Mouse (Mus musculus) kidney, adult 18-20 months (tissue): ENCODE measurements around the gene Olfr558.

ENCODE experiments used
- DNase-seq: peaks from one replicate; pipeline ENCODE4 v3.0.0; 2021

The Olfr558 gene

DNA sequence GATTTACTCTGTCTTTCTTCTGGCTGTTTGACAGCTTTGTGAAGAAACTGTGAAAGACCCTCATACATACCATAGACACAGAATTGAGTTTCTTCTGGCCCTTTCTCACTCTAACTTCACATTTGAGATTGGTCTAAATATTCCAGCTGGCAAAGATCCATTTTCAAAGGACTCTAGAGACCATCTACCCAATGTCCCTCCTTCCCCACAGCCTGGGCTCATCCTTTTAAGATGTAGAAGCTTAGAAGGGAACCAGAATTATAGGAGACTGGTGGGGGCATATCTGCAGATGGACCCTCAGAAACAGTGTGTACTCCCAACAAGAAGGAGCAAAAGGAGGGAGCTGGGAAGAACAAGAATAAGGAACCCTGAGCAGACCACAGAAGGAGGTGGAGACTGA, at the start of gene Olfr558:
Olfr558 (plus strand) TSS at position 301 of the 400 bp plus-strand sequence.
- no peak for DNase-seq

DNA sequence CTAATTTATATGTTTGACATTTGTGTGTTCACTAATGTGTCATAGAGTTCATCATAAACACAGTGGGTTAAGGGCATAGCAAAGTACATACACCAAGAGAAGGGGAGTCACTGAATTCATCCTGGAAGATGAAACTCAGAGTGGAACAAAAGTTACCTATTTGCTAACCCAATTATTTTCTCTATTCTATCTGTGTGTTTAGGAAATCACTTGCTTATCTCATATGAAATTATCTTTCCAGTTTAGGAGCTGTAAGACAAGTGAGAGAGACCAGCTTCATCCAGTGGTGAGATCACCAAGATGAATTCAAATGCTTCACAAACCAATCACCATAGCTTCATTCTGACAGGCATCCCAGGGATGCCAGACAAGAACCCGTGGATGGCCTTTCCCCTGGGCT, 43.5 kb upstream of the Olfr558 start, which contains the start of gene Olfr555:
Olfr555 (plus strand) TSS at position 301 of the 400 bp plus-strand sequence.
- no peak for DNase-seq

DNA sequence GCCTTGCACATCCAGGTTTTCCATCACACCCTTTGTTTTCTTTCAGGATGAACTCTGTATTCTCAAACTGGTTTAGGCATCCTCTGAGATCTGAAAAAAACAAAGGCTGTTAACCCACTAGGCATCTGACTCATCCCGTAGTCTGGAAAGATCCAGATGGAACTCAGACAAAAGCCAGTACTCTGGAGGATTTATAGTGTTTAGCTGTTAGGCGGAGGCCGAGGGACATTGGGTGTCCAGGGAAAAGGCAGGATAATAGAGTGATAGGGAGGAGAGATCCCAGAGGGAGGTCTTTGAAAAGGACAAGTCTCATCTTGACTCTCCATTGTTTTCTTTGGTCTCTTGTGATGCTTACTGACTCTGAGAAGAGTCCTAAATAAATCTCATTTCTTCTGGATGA, 37.4 kb upstream of the Olfr558 start, which contains the start of gene Olfr556:
Olfr556 (plus strand) TSS at position 301 of the 400 bp plus-strand sequence.
- DNase-seq: no peak

DNA sequence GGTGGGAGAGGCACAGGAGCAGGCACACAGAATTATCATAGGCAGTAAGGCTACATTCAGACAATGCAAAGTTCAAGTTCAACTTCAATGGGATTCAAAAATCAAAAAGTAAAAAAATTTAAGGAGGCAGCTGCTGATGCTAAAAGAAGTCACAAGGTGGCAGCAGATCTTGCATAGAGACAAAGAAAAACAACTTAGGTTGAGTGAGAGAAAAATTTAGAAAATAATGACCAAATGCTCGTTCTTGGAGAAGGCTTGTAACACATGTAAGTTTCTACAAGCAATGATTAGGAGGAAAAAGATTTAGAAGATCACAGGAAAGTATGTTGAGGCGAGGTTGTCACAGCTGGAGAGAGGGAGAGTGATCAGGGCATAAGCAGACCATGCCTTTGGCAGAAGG, 36.6 kb upstream of the Olfr558 start:
- DNase-seq: no peak

DNA sequence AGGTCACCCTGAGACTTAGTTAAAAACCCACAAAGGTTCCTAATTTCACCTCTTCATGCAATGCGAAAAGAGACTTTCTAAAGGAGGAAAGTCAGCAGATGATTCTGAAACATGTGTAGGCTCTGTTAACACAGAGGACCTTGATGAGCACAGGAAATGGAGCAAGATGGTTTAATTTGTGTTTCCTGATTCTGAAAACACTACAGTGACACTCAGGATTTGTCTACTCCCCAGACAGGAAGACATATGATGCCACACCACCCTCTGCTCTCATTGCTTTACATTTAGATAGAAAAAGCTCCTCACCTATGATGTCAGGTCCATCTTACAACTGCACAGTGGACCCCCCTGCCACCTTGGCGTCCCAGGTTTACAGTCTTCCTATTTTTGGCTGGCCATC, 25.8 kb upstream of the Olfr558 start:
- DNase-seq: no peak

DNA sequence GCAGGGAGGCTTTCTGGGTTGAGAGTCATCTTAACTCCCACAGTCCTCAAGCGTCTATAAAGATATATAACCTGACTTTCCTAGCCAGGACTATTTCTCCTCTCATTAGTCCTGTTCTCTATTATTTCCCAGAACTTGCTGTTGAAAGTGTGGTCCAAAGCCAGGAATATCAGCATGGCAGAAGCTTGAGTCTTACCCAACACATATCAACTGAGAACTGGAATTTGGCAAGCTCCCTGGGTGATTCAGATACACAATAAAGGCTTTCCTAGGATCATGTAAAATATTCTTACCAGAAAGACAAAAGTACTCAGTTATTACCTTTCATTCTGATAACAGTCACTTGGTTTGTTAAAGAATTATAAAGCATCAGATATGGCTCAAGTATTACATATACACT, 20.1 kb upstream of the Olfr558 start:
- no peak for DNase-seq

DNA sequence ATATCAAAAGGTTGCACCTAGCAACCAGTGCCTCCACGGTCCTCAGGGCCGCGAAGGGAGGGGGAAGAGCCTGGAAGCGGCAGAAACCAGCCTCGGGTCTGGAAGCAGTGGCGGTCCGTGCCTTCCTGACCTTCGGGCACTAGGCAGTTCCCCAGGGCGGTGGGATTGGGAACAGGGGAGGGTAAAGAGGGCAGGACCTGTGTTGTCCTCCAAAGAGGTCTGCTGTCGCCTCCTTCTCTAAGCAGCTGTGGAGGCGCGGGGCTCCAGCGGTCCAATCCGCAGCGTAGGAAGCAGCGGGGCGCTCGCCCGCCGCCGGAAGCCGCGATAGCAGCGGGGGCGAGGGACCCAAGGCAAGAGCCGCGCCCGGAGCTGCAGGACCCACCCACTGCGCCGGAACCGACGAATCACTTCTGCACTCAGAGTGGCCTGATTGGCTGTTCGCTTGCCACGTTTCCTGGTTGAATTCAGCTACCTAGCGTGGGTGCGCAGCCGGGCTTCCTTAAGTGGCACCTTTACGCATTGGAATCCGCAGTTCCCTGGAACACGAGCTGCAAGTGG, 15.0 kb upstream of the Olfr558 start, which contains the start of gene Trim68:
Trim68 (minus strand) TSS at position 384 of the 558 bp plus-strand sequence.
- DNase-seq: peak; percentile 86

DNA sequence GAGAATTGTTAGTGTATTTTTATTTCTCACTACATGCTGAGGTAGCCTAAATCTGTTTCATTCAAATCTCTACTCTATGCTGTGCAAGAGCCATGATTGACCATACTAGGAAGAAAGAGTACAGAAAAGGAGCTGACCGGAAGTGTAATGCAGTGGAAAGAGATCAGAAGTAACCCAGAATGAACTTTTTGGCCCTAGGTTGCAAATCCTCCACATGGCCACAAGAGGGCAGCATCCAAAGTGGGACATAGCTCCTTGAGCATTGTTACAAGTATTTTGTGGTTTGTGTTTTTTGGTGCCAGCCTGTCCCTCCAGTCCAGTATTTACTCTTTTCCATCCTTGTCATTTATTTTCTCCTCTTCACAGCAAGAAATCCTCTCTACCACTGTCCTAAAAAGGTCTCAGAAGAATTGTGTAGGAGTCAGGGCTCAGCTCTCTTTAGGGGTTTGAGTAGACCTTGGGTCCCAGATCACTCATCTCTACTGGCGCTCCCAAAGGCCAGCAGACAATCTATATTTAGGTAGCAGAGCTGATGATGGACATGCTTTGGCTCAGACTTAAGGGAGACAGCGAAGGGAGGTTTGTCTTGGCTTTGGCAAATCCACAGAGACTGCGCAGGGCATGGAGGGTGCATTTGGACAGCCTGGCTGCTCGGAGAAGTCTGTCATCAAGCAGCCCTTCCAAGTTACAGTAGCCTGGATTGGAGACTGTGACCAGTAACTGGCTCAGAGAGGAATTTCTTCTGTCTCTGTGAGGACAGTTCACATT, 6.5 kb upstream of the Olfr558 start, which contains the start of gene Olfr557:
Olfr557 (plus strand) TSS at position 553 of the 768 bp plus-strand sequence.
- DNase-seq: no peak

DNA sequence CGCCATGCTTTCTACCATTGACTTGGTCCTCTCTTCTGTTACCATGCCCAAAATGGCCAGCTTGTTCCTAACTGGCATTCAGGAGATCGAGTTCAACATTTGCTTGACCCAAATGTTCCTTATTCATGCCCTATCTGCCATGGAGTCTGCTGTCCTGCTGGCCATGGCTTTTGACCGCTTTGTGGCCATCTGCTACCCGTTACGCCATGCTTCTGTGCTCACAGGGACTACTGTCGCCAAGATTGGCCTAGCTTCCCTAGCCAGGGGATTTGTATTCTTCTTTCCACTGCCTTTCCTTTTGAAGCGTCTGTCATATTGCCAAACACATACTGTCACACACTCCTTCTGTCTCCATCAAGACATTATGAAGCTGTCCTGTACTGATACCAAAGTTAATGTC, 3.6 kb upstream of the Olfr558 start:
- no peak for DNase-seq

DNA sequence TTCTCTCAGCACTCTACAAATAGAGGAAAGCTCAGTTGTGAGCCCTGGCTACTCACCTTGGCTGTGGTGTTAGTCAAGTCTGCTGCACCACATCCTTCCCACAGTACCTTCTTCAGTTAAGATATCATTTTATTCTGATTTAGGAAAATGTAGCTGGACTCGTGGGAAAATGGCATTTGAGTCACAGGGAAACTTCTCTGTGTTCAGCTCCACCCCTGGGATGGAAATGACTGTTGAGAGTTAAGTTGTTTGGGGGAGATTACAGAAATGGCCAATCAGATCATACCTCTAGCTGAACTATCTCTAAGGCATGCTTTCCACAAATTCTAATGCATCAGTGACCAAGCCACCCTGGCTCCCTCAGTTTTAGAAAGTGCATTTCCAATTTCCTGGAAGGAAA, 17.0 kb downstream of the Olfr558 start, which contains the start of gene Olfr33:
Olfr33 (minus strand) TSS at position 101 of the 400 bp plus-strand sequence.
- no peak for DNase-seq

DNA sequence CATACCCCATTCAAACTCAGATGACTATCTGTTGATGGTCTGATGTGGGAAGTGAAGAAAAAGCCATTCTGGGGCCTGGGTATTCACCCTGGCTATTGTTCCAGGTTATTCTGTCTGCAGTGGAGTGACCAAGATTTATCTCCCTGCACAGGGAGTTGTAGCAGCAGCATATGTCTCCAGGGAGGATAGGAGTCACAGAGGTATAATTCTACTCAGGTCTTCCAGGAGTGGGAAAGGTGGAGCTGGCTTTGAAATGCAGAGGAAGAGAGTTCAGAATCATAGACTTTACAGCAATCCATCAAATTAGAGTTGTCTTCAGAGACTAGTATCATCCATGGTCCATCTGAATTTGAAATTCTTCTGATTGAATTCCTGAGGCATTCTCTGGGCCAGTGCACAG, 25.4 kb downstream of the Olfr558 start, which contains the start of gene Olfr559:
Olfr559 (minus strand) TSS at position 101 of the 400 bp plus-strand sequence.
- DNase-seq: no peak

DNA sequence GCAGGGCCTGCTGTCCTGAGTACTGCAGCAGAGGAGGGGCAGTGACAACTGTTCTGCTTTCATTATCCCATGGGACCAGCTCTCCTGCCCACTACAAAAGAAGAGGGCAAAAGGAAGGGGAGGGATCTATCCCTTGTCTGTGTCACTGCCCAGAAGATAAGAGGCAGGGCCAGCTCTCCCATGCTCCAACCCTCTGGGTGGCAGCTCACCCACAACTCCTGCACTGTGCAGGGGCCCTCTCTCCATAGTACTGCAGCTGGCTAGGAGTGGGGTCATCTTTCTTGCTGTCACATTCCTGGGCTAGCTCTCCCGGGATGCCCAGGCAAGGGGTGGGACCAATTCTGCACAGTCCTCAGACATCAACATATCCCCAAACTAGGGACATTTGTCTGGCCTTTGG, 31.8 kb downstream of the Olfr558 start:
- DNase-seq: no peak

DNA sequence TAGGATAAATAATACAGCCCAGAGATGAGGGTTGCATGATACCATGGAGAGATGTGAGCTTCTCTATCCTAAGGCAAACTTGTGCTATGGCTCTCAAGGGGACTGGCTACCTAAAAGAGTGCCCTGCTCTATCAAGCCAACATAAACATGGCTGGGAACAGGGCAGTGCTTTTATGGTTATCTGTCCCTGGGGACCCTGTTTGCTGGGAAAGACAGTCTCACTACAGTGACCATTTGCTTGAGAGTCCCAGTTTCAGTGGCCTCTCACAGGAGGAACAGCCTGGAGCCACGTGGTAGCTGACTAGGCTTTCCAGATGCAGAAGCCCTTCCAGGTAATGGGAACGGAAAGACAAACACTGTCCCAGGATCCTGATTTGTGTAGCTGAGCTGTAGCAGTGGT, 35.7 kb downstream of the Olfr558 start:
- DNase-seq: no peak

DNA sequence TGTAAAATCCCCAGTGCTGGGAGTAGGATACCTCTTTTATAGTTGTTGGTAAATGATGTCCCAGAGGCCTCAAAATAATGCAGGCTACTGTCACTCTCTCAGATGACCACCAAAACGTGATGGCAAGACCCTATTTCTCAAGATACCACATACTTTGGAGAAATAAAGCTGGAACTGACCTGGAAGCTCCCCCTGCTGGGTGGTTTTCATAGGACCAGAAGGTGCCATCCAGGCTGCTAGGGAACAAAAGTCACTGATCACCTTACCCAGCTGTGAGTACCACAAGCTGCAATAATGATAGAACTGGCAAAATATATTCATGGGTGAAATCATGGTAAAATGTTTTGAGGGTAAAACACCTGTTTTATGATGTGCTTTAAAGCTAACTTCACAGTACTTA, 50.1 kb downstream of the Olfr558 start:
- DNase-seq: no peak

DNA sequence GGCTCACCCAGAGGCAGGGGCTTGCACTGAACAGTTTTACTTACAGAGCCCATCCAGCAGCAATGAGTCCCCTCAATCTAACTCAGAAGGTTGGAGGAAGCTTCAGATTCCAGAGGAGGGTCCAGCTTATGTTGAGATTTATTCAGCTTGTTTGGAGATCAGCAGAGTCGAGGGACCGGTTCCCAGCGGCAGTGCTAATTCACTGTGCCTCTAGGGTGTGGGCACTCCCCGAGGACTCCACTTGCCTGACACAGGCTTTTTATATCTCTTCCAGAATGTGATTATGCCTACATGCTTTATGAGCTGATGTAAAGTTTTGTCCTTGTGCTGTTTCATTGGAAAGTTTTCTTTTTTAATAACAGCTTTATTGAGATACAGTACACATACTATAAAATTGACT, 57.3 kb downstream of the Olfr558 start, which contains the start of the genes Olfr560 and Olfr78:
Olfr560 (minus strand) TSS at position 101 of the 400 bp plus-strand sequence.
Olfr78 (minus strand) TSS at position 206 of the 400 bp plus-strand sequence.
- DNase-seq: no peak
